Comparison of ENCODE assay signal across 1 mouse cellular context in the genomic region with DNA sequence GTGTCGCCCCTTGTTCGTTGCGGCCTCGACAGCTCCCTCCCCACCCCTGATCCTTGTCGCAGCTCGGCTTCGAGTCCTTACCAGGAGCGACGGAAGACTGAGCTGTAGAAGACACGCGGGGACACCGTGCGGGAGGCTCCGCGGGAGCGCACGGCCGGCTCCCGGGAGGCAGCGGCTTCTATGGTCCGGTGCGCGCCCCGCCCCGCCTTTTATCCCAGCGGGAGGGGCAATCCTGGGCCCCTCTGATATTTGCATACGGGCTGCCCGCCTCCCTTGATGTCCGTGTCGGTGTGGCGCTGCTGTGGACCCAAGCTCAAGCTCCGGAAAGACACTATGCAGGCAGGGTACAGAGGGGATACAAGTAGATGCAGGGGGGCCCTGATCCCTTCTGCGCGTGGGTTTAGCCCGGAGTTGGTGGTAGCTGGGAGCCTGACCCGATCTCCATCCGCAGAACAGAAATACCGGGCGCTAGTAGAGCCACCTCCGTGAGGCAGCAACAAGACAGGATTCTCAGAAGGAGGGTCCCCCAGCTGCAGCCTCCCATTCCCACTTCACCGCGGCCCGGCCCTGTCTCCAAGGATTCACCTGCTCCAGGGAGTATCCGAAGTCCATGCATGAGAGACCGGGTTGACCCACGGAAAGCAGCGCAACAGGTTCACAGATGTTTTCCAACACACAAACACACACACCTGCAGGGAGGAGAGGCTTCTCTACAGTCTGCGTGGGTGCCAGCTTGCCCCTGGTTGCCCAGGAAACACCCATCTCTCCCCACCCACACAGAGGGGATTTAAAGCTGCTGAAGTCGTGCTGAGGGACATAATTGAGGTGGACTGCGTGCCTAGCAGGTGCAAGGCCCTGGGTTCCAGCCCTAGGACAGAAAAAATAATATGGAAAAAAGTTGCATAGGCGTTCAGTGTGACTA.
TF ChIP-seq lines count a peak whose summit lies in the region.

No protein-coding gene starts in this region.

TF ChIP-seq in C2C12, 6 proteins besides CTCF, POLR2A, EP300 and RAD21 (continued from another document):
- no peak for TF ChIP-seq MYOD1 (IDR thresholded peaks at IDR 0.05; ENCODE audit: control insufficient read depth, insufficient read length, low read depth)
- TF ChIP-seq FOSL1 (IDR thresholded peaks at IDR 0.05; ENCODE audit: insufficient read depth, low read length, poor library complexity, severe bottlenecking), result no peak
- no peak for TF ChIP-seq MAX (IDR thresholded peaks at IDR 0.05)
